Mouse (Mus musculus) ES-Bruce4 (cell line): ENCODE measurements around the gene Hivep2. TPM values are rescaled to one million over a fixed set of nuclear protein-coding genes. Genes with fewer than 3 reads are reported as not detected.

Experiments
- H3K27ac ChIP-seq: 2 replicates; pipeline ENCODE4 v1.5.1; 2012; ENCODE audit warnings: low read length, inconsistent platforms; ENCODE audit not compliant: insufficient read depth
- H3K27me3 ChIP-seq: 2 replicates; pipeline ENCODE4 v1.6.1; 2012; ENCODE audit warnings: mild to moderate bottlenecking, low read length, inconsistent platforms; ENCODE audit not compliant: control insufficient read depth, poor library complexity, insufficient read depth, severe bottlenecking
- H3K36me3 ChIP-seq: 2 replicates; pipeline ENCODE4 v1.6.1; 2012; ENCODE audit warnings: inconsistent platforms, mild to moderate bottlenecking, low read length, moderate library complexity; ENCODE audit not compliant: control insufficient read depth, poor library complexity, insufficient read depth, severe bottlenecking
- H3K4me1 ChIP-seq: one replicate; pipeline ENCODE4 v1.8.1; 2011; ENCODE audit warnings: low read length; ENCODE audit not compliant: control insufficient read depth, insufficient read depth
- H3K4me3 ChIP-seq: 2 replicates; pipeline ENCODE4 v1.5.1; 2011; ENCODE audit warnings: low read depth, mild to moderate bottlenecking, low read length
- H3K9ac ChIP-seq: 2 replicates; pipeline ENCODE4 v1.6.1; 2012; ENCODE audit warnings: low read depth, mild to moderate bottlenecking, inconsistent platforms; ENCODE audit not compliant: poor library complexity, severe bottlenecking
- H3K9me3 ChIP-seq: replicated peaks from 2 replicates; pipeline ENCODE4 v1.6.1; 2012; ENCODE audit warnings: mild to moderate bottlenecking, low read length, inconsistent platforms; ENCODE audit not compliant: control insufficient read depth, poor library complexity, insufficient read depth, severe bottlenecking
- CTCF ChIP-seq: IDR thresholded peaks from one replicate; pipeline ENCODE4 v1.8.1; 2011; ENCODE audit warnings: low read depth, low read length
- EP300 ChIP-seq: IDR thresholded peaks from 2 replicates; pipeline ENCODE4 v1.6.1; 2011; ENCODE audit warnings: low read depth, low read length; ENCODE audit not compliant: insufficient read depth
- POLR2A ChIP-seq: IDR thresholded peaks from one replicate; pipeline ENCODE4 v1.8.1; 2011; ENCODE audit warnings: low read length; ENCODE audit not compliant: insufficient read depth
- polyA plus RNA-seq: library from polyadenylated mRNA; stranded (reverse); fragments of >200 nt; gene quantifications from 2 replicates; pipeline ENCODE4 v1.2.4, GENCODE M21; 2011; ENCODE audit warnings: low read depth; ENCODE audit not compliant: missing spikeins, insufficient read depth, insufficient read length

The Hivep2 gene
- polyA plus RNA-seq, 1 experiment: 3.4 TPM

DNA sequence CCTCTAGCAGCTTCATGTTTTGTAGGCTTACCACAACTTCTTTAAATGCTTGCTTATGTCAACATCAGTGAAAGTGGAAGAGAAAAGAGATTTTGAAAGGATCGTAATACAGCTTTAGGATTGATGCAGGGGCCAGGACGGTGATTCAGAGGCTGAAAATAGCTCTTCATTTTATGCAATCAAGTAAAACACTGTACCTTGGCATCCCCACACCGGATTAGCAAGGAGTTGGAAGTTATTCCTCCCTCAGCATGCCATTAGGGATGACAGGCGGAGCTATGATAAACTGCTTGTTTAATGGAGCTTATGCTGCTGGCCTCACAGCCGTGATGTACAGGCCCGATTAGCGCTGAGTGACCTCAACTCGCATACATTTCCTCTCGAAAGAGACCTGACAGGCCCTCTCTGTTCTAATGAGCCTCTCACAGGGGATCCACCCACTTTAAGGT lies 89.7 kb downstream of the Hivep2 start:
- no peaks in the 10 kb centered on the region for H3K27me3 ChIP-seq
- H3K36me3 ChIP-seq: no peaks in the 10 kb centered on the region
- TF ChIP-seq EP300: no peak
- no peak for TF ChIP-seq POLR2A
- no peak for TF ChIP-seq CTCF
- H3K9me3 ChIP-seq: no peaks in the 10 kb centered on the region
- H3K9ac ChIP-seq: no peak overlapping the region
- H3K4me3 ChIP-seq: no peak overlapping the region
- no peak overlapping the region for H3K27ac ChIP-seq
- peaks cover 2% of the 10 kb centered on the region for H3K4me1 ChIP-seq

GRCm38 (mm10) chr10:14056057-14056456 lies 90.2 kb downstream of the Hivep2 start:
- no peak overlapping the region for H3K4me3 ChIP-seq
- H3K9ac ChIP-seq: no peak overlapping the region
- TF ChIP-seq EP300: no peak
- TF ChIP-seq POLR2A: no peak
- TF ChIP-seq CTCF: no peak

DNA sequence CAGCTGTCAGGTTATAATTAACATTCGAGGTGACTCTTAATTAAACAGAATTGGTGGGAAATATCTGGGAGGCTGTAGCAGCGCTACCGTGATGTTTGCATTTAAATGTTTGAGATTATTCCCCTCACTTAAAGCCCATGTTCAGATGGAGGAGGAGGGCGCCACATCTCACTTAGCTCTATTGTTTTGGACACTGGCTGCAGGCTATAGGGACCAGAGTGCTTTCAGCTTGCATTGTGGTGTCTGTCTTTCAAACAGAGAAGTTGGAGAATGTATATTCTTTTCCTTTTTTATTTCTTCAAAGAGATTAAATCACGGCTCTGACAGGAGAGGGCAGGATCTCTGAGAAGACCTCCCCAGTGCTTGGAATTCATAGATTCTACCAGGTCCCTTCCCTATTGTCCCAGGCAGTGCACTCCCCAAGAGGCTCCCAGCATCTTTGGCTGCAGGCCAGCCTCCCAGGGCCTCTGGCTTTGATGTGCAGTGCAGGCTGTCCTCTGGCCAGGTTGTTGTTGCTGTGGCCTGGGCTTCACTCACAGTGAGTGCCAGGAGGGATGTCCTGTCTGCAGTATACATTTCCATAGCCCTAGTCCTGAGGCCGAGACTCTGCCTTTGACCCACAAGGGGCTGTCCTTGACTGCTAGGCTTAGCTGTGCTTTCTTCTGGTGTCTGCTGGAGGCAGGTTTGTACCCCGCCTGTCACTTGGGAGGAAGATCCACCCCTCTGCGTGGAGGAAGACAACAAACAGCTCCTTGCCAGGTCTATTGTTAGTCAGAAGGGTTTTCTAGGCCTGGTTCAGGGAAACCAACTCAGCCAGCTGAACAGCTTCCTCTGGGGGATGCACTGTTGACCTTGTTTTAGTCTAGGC lies 90.9 kb downstream of the Hivep2 start:
- H3K27me3 ChIP-seq: no peaks in the 10 kb centered on the region
- H3K9ac ChIP-seq: no peak overlapping the region
- no peaks in the 10 kb centered on the region for H3K9me3 ChIP-seq
- TF ChIP-seq EP300 (no peak), CTCF (no peak), POLR2A (no peak)
- no peak overlapping the region for H3K27ac ChIP-seq
- H3K36me3 ChIP-seq: no peaks in the 10 kb centered on the region
- no peak overlapping the region for H3K4me3 ChIP-seq
- peaks cover 2% of the 10 kb centered on the region for H3K4me1 ChIP-seq

More at GRCm38 (mm10) chr10:14056057-14056456, 90.2 kb downstream of the Hivep2 start:
- Histone ChIP-seq H3K36me3 (no peaks in the 10 kb centered on the region), H3K4me1 (peaks cover 2% of the 10 kb centered on the region), H3K27me3 (no peaks in the 10 kb centered on the region), H3K9me3 (no peaks in the 10 kb centered on the region), H3K27ac (no peak overlapping the region)

DNA sequence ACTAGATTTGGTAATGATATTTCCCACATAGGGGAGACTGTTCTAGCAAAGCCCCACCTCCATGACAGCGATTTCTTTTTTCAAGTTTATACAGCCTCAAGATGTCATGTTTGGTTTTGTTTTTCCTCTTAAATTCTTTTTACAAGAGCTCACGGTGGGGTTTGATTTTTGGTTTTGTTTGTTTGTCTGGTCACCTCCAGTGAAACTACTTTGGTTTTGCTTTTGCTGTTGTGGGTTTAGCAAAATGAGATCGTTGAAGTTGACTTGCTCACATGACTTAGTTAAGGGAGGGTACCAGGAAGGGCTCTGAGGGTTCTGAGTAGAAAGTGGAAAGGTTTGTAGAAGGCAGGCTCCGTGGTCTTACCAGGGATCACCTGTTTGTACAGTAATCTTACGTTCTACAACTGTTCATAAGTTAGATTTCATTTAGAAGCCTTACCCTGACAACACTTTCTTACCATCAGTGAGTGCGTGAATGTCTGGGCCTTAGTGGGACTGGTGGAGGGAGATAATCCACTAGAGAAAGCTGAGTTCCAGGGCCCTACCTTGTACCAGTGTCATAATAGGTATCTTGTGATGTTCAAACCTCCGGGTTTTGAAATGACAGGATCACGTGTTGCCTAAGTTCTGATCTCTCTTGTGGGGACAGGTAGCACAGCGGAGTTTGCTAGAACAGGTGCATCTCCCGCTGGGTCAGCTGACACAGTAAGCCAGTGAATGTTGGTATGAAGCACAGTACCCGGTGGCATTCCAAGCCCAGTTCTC lies 92.1 kb downstream of the Hivep2 start:
- no peak overlapping the region for H3K4me3 ChIP-seq
- no peak overlapping the region for H3K27ac ChIP-seq
- no peaks in the 10 kb centered on the region for H3K9me3 ChIP-seq
- H3K27me3 ChIP-seq: no peaks in the 10 kb centered on the region
- no peaks in the 10 kb centered on the region for H3K36me3 ChIP-seq
- H3K9ac ChIP-seq: no peak overlapping the region
- H3K4me1 ChIP-seq: peaks cover 2% of the 10 kb centered on the region
- TF ChIP-seq POLR2A (no peak), EP300 (no peak), CTCF (no peak)

DNA sequence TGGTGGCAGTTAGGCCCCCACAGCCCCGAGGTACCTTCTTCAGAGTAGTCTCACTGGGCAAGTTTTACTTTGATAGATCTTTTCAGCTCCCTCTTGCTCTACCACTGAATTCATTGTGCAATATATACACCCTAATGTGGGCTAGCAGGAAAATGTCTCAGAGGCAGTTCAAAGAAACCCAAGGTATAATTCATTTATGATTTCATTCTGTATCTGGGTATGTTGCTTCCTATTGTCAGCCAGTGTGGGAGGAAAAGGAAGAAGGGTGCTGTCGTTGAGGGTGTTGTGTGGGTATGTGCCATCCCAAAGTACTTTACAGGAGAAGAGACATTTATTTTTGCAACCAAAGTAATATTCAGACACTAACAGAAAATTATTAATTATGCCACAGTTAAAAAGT lies 92.9 kb downstream of the Hivep2 start:
- TF ChIP-seq CTCF: no peak
- H3K9me3 ChIP-seq: no peaks in the 10 kb centered on the region
- H3K4me3 ChIP-seq: no peak overlapping the region

DNA sequence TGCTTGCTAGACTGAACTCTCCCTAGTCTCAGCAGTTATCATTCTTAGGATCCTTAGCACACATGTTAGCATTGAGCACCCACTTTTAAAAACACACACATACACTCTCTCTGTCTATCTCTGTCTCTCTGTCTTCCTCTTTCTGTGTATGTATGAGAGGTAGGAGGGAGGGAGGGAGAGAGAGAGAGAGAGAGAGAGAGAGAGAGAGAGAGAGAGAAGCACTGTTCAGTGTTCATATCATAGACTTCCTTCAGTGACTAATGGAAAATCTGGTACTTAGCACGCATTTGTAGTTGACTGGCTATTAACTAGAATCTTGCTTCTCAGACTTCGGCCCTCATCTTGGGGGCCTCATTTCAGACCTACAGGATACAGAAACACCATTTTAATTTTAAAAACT lies 93.7 kb downstream of the Hivep2 start:
- H3K4me3 ChIP-seq: no peak overlapping the region
- H3K9me3 ChIP-seq: no peaks in the 10 kb centered on the region
- no peak overlapping the region for H3K27ac ChIP-seq
- TF ChIP-seq POLR2A (no peak), EP300 (no peak), CTCF (no peak)
- no peak overlapping the region for H3K9ac ChIP-seq
- peaks cover 2% of the 10 kb centered on the region for H3K4me1 ChIP-seq
- no peaks in the 10 kb centered on the region for H3K27me3 ChIP-seq
- no peaks in the 10 kb centered on the region for H3K36me3 ChIP-seq

More for the DNA sequence above, 92.9 kb downstream of the Hivep2 start:
- Histone ChIP-seq H3K27me3 (no peaks in the 10 kb centered on the region), H3K36me3 (no peaks in the 10 kb centered on the region), H3K27ac (no peak overlapping the region), H3K4me1 (peaks cover 2% of the 10 kb centered on the region), H3K9ac (no peak overlapping the region)
